Mouse (Mus musculus) mammary gland, adult 2 months (tissue): Measurements from ENCODE around the gene Clec3a. TPM values are rescaled to one million over a fixed set of nuclear protein-coding genes. Genes with fewer than 3 reads are reported as not detected.

Source experiments
- polyA plus RNA-seq: library from polyadenylated mRNA; depleted of rRNA; stranded (reverse); fragments of >200 nt; gene quantifications from 2 replicates; pipeline ENCODE4 v1.2.3, GENCODE M21; 2012; ENCODE audit warnings: low replicate concordance; rRNA removed

Gene Clec3a
- polyA plus RNA-seq, result not detected in 2 replicates

DNA sequence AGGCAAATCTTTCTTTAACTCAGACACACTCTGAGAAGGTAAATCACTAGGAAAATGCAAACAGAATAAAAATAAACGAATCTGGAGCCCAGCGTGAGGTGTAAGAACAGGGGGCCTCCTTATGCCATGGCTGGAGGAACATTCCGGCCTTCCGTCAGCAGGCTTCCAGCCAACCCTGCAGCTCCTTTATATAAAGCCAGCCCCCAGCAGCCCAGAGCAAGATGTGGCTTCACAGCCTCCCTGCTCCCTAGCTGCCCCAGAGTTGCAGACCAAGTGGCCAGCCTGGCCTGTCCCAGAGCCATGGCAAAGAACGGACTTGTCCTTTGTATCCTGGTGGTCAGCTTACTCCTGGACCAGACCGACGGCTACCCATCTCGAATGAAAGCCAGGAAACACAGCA is at the start of gene Clec3a:
TSS of gene Clec3a (plus strand) at position 301 of the 400 bp plus-strand sequence.

GRCm38 (mm10) chr8:114439334-114440204 is 21.7 kb downstream of the Clec3a start, which contains the start of gene Wwox:
TSS of gene Wwox (plus strand) at chr8:114439655.

Other genes starting within 250 kb of the Clec3a start
- gene Vat1l, start 212.5 kb upstream of the Clec3a start, polyA plus RNA-seq, result 4.4 and 7.0 TPM in 2 replicates
- 9.4 and 11.8 TPM in 2 replicates for gene Wwox, start 21.6 kb downstream of the Clec3a start, polyA plus RNA-seq